Mouse (Mus musculus) megakaryocyte, embryonic 14.5 days (primary cell): Measurements from ENCODE around the gene Nhej1. TPM values are rescaled to one million over a fixed set of nuclear protein-coding genes. Genes with fewer than 3 reads are reported as not detected.
A peak's percentile ranks its signal among the peaks of the same experiment; 100 is the strongest.

Source experiments
- H3K27me3 ChIP-seq: replicated peaks from 2 replicates; pipeline ENCODE3; 2012; ENCODE audit warnings: inconsistent platforms
- H3K36me3 ChIP-seq: replicated peaks from 2 replicates; pipeline ENCODE3; 2012; ENCODE audit warnings: low read length, inconsistent platforms, mixed read lengths
- H3K4me1 ChIP-seq: 2 replicates; pipeline ENCODE4 v1.6.1; 2012; ENCODE audit warnings: inconsistent platforms
- H3K4me3 ChIP-seq: replicated peaks from 2 replicates; pipeline ENCODE3; 2012; ENCODE audit warnings: moderate library complexity, mild to moderate bottlenecking, inconsistent platforms
- H3K9me3 ChIP-seq: 2 replicates; pipeline ENCODE4 v1.6.1; 2012; ENCODE audit warnings: inconsistent platforms
- FLI1 ChIP-seq: IDR thresholded peaks from 2 replicates; pipeline ENCODE4 v1.6.1; 2012; ENCODE audit warnings: low read length, inconsistent platforms, mixed read lengths
- GATA1 ChIP-seq: IDR thresholded peaks from 3 replicates; pipeline ENCODE4 v1.6.1; 2012; ENCODE audit warnings: mixed read lengths, low read length, inconsistent platforms, borderline replicate concordance
- polyA plus RNA-seq: library from polyadenylated mRNA; stranded (reverse); fragments of >175 nt; gene quantifications from 2 replicates; pipeline ENCODE4 v1.2.3, GENCODE M21; 2012; ENCODE audit warnings: low replicate concordance; ENCODE audit not compliant: insufficient read depth

The Nhej1 gene
- polyA plus RNA-seq, 1 experiment: 0.66 TPM

GRCm38 (mm10) chr1:75133421-75134207 is 8.6 kb upstream of the Nhej1 start, which contains the start of gene Slc23a3:
Gene Slc23a3 (minus strand): TSS chr1:75133890.
- peaks cover 19% of the 10 kb centered on the region for H3K4me1 ChIP-seq

GRCm38 (mm10) chr1:75128641-75129040 is 3.6 kb upstream of the Nhej1 start:
- Histone ChIP-seq H3K4me3 (no peak overlapping the region), H3K4me1 (peaks cover 20% of the 10 kb centered on the region), H3K27me3 (peaks cover 21% of the 10 kb centered on the region), H3K9me3 (no peaks in the 10 kb centered on the region), H3K36me3 (no peaks in the 10 kb centered on the region)
- TF ChIP-seq GATA1 (no peak), FLI1 (no peak)

More at GRCm38 (mm10) chr1:75133421-75134207, 8.6 kb upstream of the Nhej1 start, which contains the start of gene Slc23a3:
- Histone ChIP-seq H3K9me3 (no peaks in the 10 kb centered on the region), H3K4me3 (no peak within 1 kb of the TSS), H3K27me3 (peaks cover 22% of the 10 kb centered on the region), H3K36me3 (peaks cover 41% of the 10 kb centered on the region)
- no peak for TF ChIP-seq FLI1
- TF ChIP-seq GATA1: no peak

GRCm38 (mm10) chr1:75125418-75125817 is 418 bp upstream of the Nhej1 start:
- Histone ChIP-seq H3K9me3 (no peaks in the 10 kb centered on the region), H3K27me3 (peaks cover 10% of the 10 kb centered on the region), H3K36me3 (no peaks in the 10 kb centered on the region), H3K4me1 (peaks cover 21% of the 10 kb centered on the region), H3K4me3 (peak overlapping the region; percentile 94)
- no peak for TF ChIP-seq GATA1

GRCm38 (mm10) chr1:75122211-75122610 is 2.8 kb downstream of the Nhej1 start:
- H3K4me3 ChIP-seq: no peak overlapping the region
- TF ChIP-seq FLI1: no peak
- H3K36me3 ChIP-seq: no peaks in the 10 kb centered on the region
- no peaks in the 10 kb centered on the region for H3K9me3 ChIP-seq
- H3K4me1 ChIP-seq: peaks cover 18% of the 10 kb centered on the region
- no peaks in the 10 kb centered on the region for H3K27me3 ChIP-seq

- no peak for TF ChIP-seq FLI1
- TF ChIP-seq GATA1: no peak
- Histone ChIP-seq H3K27me3 (peaks cover 2% of the 10 kb centered on the region), H3K9me3 (no peaks in the 10 kb centered on the region), H3K4me1 (no peaks in the 10 kb centered on the region), H3K36me3 (no peaks in the 10 kb centered on the region), H3K4me3 (no peak overlapping the region)
These were observed 72.9 kb downstream of the Nhej1 start for GRCm38 (mm10) chr1:75052091-75052490.

GRCm38 (mm10) chr1:75051428-75051827 is 73.6 kb downstream of the Nhej1 start:
- Histone ChIP-seq H3K4me3 (no peak overlapping the region), H3K9me3 (no peaks in the 10 kb centered on the region), H3K4me1 (no peaks in the 10 kb centered on the region), H3K27me3 (peaks cover 2% of the 10 kb centered on the region), H3K36me3 (no peaks in the 10 kb centered on the region)
- TF ChIP-seq FLI1 (no peak), GATA1 (no peak)

- no peak for TF ChIP-seq FLI1
- no peak for TF ChIP-seq GATA1
- H3K4me1 ChIP-seq: peaks cover 3% of the 10 kb centered on the region; the same call in 1 of the 2 replicates
- H3K36me3 ChIP-seq: no peaks in the 10 kb centered on the region
These were observed 76.4 kb downstream of the Nhej1 start for GRCm38 (mm10) chr1:75048571-75048970.

GRCm38 (mm10) chr1:75048041-75048440 is 77.0 kb downstream of the Nhej1 start:
- no peak overlapping the region for H3K4me3 ChIP-seq
- H3K9me3 ChIP-seq: no peaks in the 10 kb centered on the region
- peaks cover 3% of the 10 kb centered on the region; the same call in 1 of the 2 replicates for H3K4me1 ChIP-seq
- no peaks in the 10 kb centered on the region for H3K36me3 ChIP-seq
- peaks cover 2% of the 10 kb centered on the region for H3K27me3 ChIP-seq
- TF ChIP-seq FLI1 (no peak), GATA1 (no peak)

More at GRCm38 (mm10) chr1:75048571-75048970, 76.4 kb downstream of the Nhej1 start:
- Histone ChIP-seq H3K9me3 (no peaks in the 10 kb centered on the region), H3K4me3 (no peak overlapping the region), H3K27me3 (peaks cover 2% of the 10 kb centered on the region)

- TF ChIP-seq GATA1: no peak
- TF ChIP-seq FLI1: no peak
- no peak overlapping the region for H3K4me3 ChIP-seq
These were observed 84.6 kb downstream of the Nhej1 start for GRCm38 (mm10) chr1:75040429-75040828.

GRCm38 (mm10) chr1:75032041-75032440 is 93.0 kb downstream of the Nhej1 start:
- Histone ChIP-seq H3K36me3 (no peaks in the 10 kb centered on the region), H3K4me1 (peaks cover 8% of the 10 kb centered on the region), H3K9me3 (no peaks in the 10 kb centered on the region), H3K27me3 (peaks cover 5% of the 10 kb centered on the region), H3K4me3 (no peak overlapping the region)
- no peak for TF ChIP-seq FLI1
- TF ChIP-seq GATA1: no peak

More at GRCm38 (mm10) chr1:75040429-75040828, 84.6 kb downstream of the Nhej1 start:
- Histone ChIP-seq H3K9me3 (no peaks in the 10 kb centered on the region), H3K4me1 (peaks cover 6% of the 10 kb centered on the region; the same call in 1 of the 2 replicates), H3K36me3 (no peaks in the 10 kb centered on the region), H3K27me3 (peaks cover 13% of the 10 kb centered on the region)
